Mouse (Mus musculus) testis, postnatal 14 days (tissue): ENCODE results near the gene Cylc2.

Source experiments
- DNase-seq: peaks from one replicate; pipeline ENCODE4 v3.0.0; 2021; ENCODE audit warnings: low spot score

The Cylc2 gene

GRCm38 (mm10) chr4:51216378-51216777 is at the start of gene Cylc2:
Cylc2 (plus strand) TSS chr4:51216678.
- no peak for DNase-seq
